Mouse (Mus musculus) megakaryocyte, embryonic 14.5 days (primary cell): ENCODE measurements at regions not wholly inside any gene's neighbourhood (a gene's known extent, or its start where the extent isn't known, plus 50 kb on each side); places are given as distances from the start of the nearest gene placed in this dataset.

Experiments
- H3K27me3 ChIP-seq: replicated peaks from 2 replicates; pipeline ENCODE3; 2012; ENCODE audit warnings: inconsistent platforms
- H3K36me3 ChIP-seq: replicated peaks from 2 replicates; pipeline ENCODE3; 2012; ENCODE audit warnings: low read length, inconsistent platforms, mixed read lengths
- H3K4me1 ChIP-seq: 2 replicates; pipeline ENCODE4 v1.6.1; 2012; ENCODE audit warnings: inconsistent platforms
- H3K4me3 ChIP-seq: replicated peaks from 2 replicates; pipeline ENCODE3; 2012; ENCODE audit warnings: moderate library complexity, mild to moderate bottlenecking, inconsistent platforms
- H3K9me3 ChIP-seq: 2 replicates; pipeline ENCODE4 v1.6.1; 2012; ENCODE audit warnings: inconsistent platforms
- FLI1 ChIP-seq: IDR thresholded peaks from 2 replicates; pipeline ENCODE4 v1.6.1; 2012; ENCODE audit warnings: low read length, inconsistent platforms, mixed read lengths
- GATA1 ChIP-seq: IDR thresholded peaks from 3 replicates; pipeline ENCODE4 v1.6.1; 2012; ENCODE audit warnings: mixed read lengths, low read length, inconsistent platforms, borderline replicate concordance

GRCm38 (mm10) chr4:148746460-148747314 lies 57.5 kb upstream of the Casz1 start:
- Histone ChIP-seq H3K9me3 (peaks cover 3% of the 10 kb centered on the region; the same call in 1 of the 2 replicates), H3K36me3 (no peaks in the 10 kb centered on the region), H3K27me3 (peaks cover 84% of the 10 kb centered on the region), H3K4me1 (peaks cover 15% of the 10 kb centered on the region), H3K4me3 (no peak overlapping the region)
- TF ChIP-seq FLI1 (no peak), GATA1 (no peak)

- Histone ChIP-seq H3K4me3 (no peak overlapping the region), H3K4me1 (peaks cover 14% of the 10 kb centered on the region), H3K9me3 (no peaks in the 10 kb centered on the region), H3K36me3 (no peaks in the 10 kb centered on the region), H3K27me3 (peaks cover 81% of the 10 kb centered on the region)
- TF ChIP-seq FLI1: no peak
Observed at GRCm38 (mm10) chr4:148747315-148747644, 56.9 kb upstream of the Casz1 start.

- H3K36me3 ChIP-seq: no peaks in the 10 kb centered on the region
- peaks cover 79% of the 10 kb centered on the region for H3K27me3 ChIP-seq
- no peaks in the 10 kb centered on the region for H3K9me3 ChIP-seq
- TF ChIP-seq GATA1: no peak
- TF ChIP-seq FLI1: no peak
- H3K4me3 ChIP-seq: no peak overlapping the region
- H3K4me1 ChIP-seq: no peaks in the 10 kb centered on the region
Observed at GRCm38 (mm10) chr4:148750030-148750429, 54.2 kb upstream of the Casz1 start.

GRCm38 (mm10) chr4:148751591-148751990 lies 52.6 kb upstream of the Casz1 start:
- TF ChIP-seq FLI1 (no peak), GATA1 (no peak)
- H3K9me3 ChIP-seq: peaks cover 6% of the 10 kb centered on the region; the same call in 1 of the 2 replicates
- H3K4me3 ChIP-seq: no peak overlapping the region
- H3K4me1 ChIP-seq: no peaks in the 10 kb centered on the region
- peaks cover 76% of the 10 kb centered on the region for H3K27me3 ChIP-seq
- H3K36me3 ChIP-seq: no peaks in the 10 kb centered on the region

- no peaks in the 10 kb centered on the region for H3K4me1 ChIP-seq
- peaks cover 9% of the 10 kb centered on the region; the same call in 1 of the 2 replicates for H3K9me3 ChIP-seq
- TF ChIP-seq GATA1 (no peak), FLI1 (no peak)
Observed at GRCm38 (mm10) chr4:148752360-148753093, 51.7 kb upstream of the Casz1 start.

GRCm38 (mm10) chr4:148753143-148753798 lies 51.0 kb upstream of the Casz1 start:
- no peak overlapping the region for H3K4me3 ChIP-seq
- TF ChIP-seq GATA1 (no peak), FLI1 (no peak)
- peaks cover 68% of the 10 kb centered on the region for H3K27me3 ChIP-seq
- no peaks in the 10 kb centered on the region for H3K36me3 ChIP-seq
- no peaks in the 10 kb centered on the region for H3K4me1 ChIP-seq
- peaks cover 9% of the 10 kb centered on the region; the same call in 1 of the 2 replicates for H3K9me3 ChIP-seq

More at GRCm38 (mm10) chr4:148752360-148753093, 51.7 kb upstream of the Casz1 start:
- Histone ChIP-seq H3K4me3 (no peak overlapping the region), H3K36me3 (no peaks in the 10 kb centered on the region), H3K27me3 (peaks cover 74% of the 10 kb centered on the region)

GRCm38 (mm10) chr4:148753849-148754248 lies 50.4 kb upstream of the Casz1 start:
- no peak for TF ChIP-seq FLI1
- TF ChIP-seq GATA1: no peak
- H3K9me3 ChIP-seq: peaks cover 9% of the 10 kb centered on the region; the same call in 1 of the 2 replicates
- no peaks in the 10 kb centered on the region for H3K4me1 ChIP-seq
- no peaks in the 10 kb centered on the region for H3K36me3 ChIP-seq
- H3K4me3 ChIP-seq: peak overlapping the region; percentile 43
- peaks cover 64% of the 10 kb centered on the region for H3K27me3 ChIP-seq
